Mouse (Mus musculus) embryonic facial prominence, embryonic 10.5 days (tissue): Measurements from ENCODE around the gene Morn5. TPM values are rescaled to one million over a fixed set of nuclear protein-coding genes. Genes with fewer than 3 reads are reported as not detected.

Source experiments
- DNase-seq: peaks from one replicate; pipeline ENCODE4 v3.0.0-alpha.2; 2017; ENCODE audit warnings: low spot score
- H3K27ac ChIP-seq: fragments of 300-500 bp; sonication (generic); replicated peaks from 2 replicates; pipeline ENCODE4 v1.5.1; 2016; ENCODE audit warnings: mild to moderate bottlenecking
- H3K27me3 ChIP-seq: fragments of 300-500 bp; sonication (generic); replicated peaks from 2 replicates; pipeline ENCODE4 v1.6.1; 2016; ENCODE audit warnings: low read depth, mild to moderate bottlenecking; ENCODE audit not compliant: poor library complexity, severe bottlenecking
- H3K36me3 ChIP-seq: fragments of 300-500 bp; sonication (generic); replicated peaks from 2 replicates; pipeline ENCODE4 v1.6.1; 2016; ENCODE audit warnings: mild to moderate bottlenecking, moderate library complexity
- H3K4me1 ChIP-seq: fragments of 300-500 bp; sonication (generic); 2 replicates; pipeline ENCODE4 v1.6.1; 2016
- H3K4me3 ChIP-seq: fragments of 300-500 bp; sonication (generic); 2 replicates; pipeline ENCODE4 v1.5.1; 2016; ENCODE audit warnings: mild to moderate bottlenecking, moderate library complexity
- H3K9me3 ChIP-seq: fragments of 300-500 bp; sonication (generic); 2 replicates; pipeline ENCODE4 v1.6.1; 2016; ENCODE audit warnings: mild to moderate bottlenecking
- WGBS: fragments of 180-500 bp; shearing (Covaris S2); methylation state at CpG from one replicate; pipeline ENCODE4 v1.1.7; 2016; 5-methylcytosine and 5-hydroxymethylcytosine counted together
- polyA plus RNA-seq: library from polyadenylated mRNA; unstranded; fragments of >200 nt; fragmentation: Nextera tagmentation; extraction: Ambion mirVana; gene quantifications from 2 replicates; pipeline ENCODE4 v1.2.1, GENCODE M21; 2016

Gene Morn5
- polyA plus RNA-seq, 1 experiment from 2014 or later: 0.29 TPM

- Histone ChIP-seq H3K4me3 (peak overlapping the region; percentile 38; the same call in 1 of the 2 replicates), H3K27me3 (peaks cover 100% of the 10 kb centered on the region), H3K27ac (no peak overlapping the region), H3K9me3 (no peaks in the 10 kb centered on the region), H3K4me1 (peaks cover 38% of the 10 kb centered on the region), H3K36me3 (0 out of 2 replicates have a peak, but pooled peaks cover 3% of the 10 kb centered on the region)
- DNase-seq: no peak
- WGBS: 2% methylated on average over 5 of the region's 5 CpGs
Measured at GRCm38 (mm10) chr2:36098021-36098420, 48.8 kb downstream of the Morn5 start.

- Histone ChIP-seq H3K9me3 (no peaks in the 10 kb centered on the region), H3K4me1 (peaks cover 48% of the 10 kb centered on the region), H3K4me3 (peak overlapping the region; percentile 34; the same call in 1 of the 2 replicates), H3K27me3 (peaks cover 100% of the 10 kb centered on the region), H3K27ac (peak overlapping the region; percentile 57; the same call in 1 of the 2 replicates), H3K36me3 (0 out of 2 replicates have a peak, but pooled peaks cover 3% of the 10 kb centered on the region)
- 5% methylated on average over 6 of the region's 6 CpGs for WGBS
- no peak for DNase-seq
Measured at GRCm38 (mm10) chr2:36099739-36100138, 50.5 kb downstream of the Morn5 start.

- peak; percentile 48 for DNase-seq
- 2% methylated on average over 28 of the region's 28 CpGs for WGBS
- H3K27ac ChIP-seq: peak overlapping the region; percentile 91
- no peaks in the 10 kb centered on the region for H3K9me3 ChIP-seq
- peak overlapping the region; percentile 70 for H3K4me3 ChIP-seq
- H3K36me3 ChIP-seq: 0 out of 2 replicates have a peak, but pooled peaks cover 3% of the 10 kb centered on the region
- H3K4me1 ChIP-seq: peaks cover 60% of the 10 kb centered on the region
- peaks cover 100% of the 10 kb centered on the region for H3K27me3 ChIP-seq
Measured at GRCm38 (mm10) chr2:36101866-36102558, 52.8 kb downstream of the Morn5 start.

GRCm38 (mm10) chr2:36102559-36102946 lies 53.3 kb downstream of the Morn5 start:
- Histone ChIP-seq H3K27ac (peak overlapping the region; percentile 91), H3K36me3 (0 out of 2 replicates have a peak, but pooled peaks cover 3% of the 10 kb centered on the region), H3K27me3 (peaks cover 100% of the 10 kb centered on the region), H3K4me1 (peaks cover 61% of the 10 kb centered on the region), H3K9me3 (no peaks in the 10 kb centered on the region), H3K4me3 (peak overlapping the region; percentile 70)
- WGBS: under 1% methylated on average over 21 of the region's 21 CpGs
- peak; percentile 75 for DNase-seq

- under 1% methylated on average over 21 of the region's 21 CpGs for WGBS
- Histone ChIP-seq H3K4me3 (peak overlapping the region; percentile 70), H3K4me1 (peaks cover 66% of the 10 kb centered on the region), H3K27me3 (peaks cover 100% of the 10 kb centered on the region), H3K9me3 (no peaks in the 10 kb centered on the region), H3K36me3 (0 out of 2 replicates have a peak, but pooled peaks cover 3% of the 10 kb centered on the region), H3K27ac (peak overlapping the region; percentile 91)
- no peak for DNase-seq
Measured at GRCm38 (mm10) chr2:36103069-36103554, 53.9 kb downstream of the Morn5 start.

- peak overlapping the region; percentile 70 for H3K4me3 ChIP-seq
- peaks cover 100% of the 10 kb centered on the region for H3K27me3 ChIP-seq
- H3K27ac ChIP-seq: peak overlapping the region; percentile 91
- H3K36me3 ChIP-seq: 0 out of 2 replicates have a peak, but pooled peaks cover 3% of the 10 kb centered on the region
- no peaks in the 10 kb centered on the region for H3K9me3 ChIP-seq
- H3K4me1 ChIP-seq: peaks cover 67% of the 10 kb centered on the region
- WGBS: under 1% methylated on average over 38 of the region's 38 CpGs
- peak; percentile 74 for DNase-seq
Measured at GRCm38 (mm10) chr2:36103555-36104367, 54.5 kb downstream of the Morn5 start.

- peak overlapping the region; percentile 91 for H3K27ac ChIP-seq
- peak; percentile 67 for DNase-seq
Measured at GRCm38 (mm10) chr2:36104436-36104955, 55.2 kb downstream of the Morn5 start.

GRCm38 (mm10) chr2:36104956-36105741 lies 55.9 kb downstream of the Morn5 start, which contains the start of gene Lhx6:
Gene Lhx6, minus strand, starts transcription at chr2:36105408.
- H3K27me3 ChIP-seq: peaks cover 100% of the 10 kb centered on the region
- H3K36me3 ChIP-seq: 0 out of 2 replicates have a peak, but pooled peaks cover 3% of the 10 kb centered on the region
- peak; percentile 67 for DNase-seq
- peaks cover 71% of the 10 kb centered on the region for H3K4me1 ChIP-seq
- no peaks in the 10 kb centered on the region for H3K9me3 ChIP-seq
- peak within 1 kb of the TSS; percentile 70 for H3K4me3 ChIP-seq
- H3K27ac ChIP-seq: peak within 1 kb of the TSS; percentile 91
- WGBS: under 1% methylated on average over 58 of the region's 58 CpGs

More at GRCm38 (mm10) chr2:36104436-36104955, 55.2 kb downstream of the Morn5 start:
- H3K4me3 ChIP-seq: peak overlapping the region; percentile 70
- H3K36me3 ChIP-seq: 0 out of 2 replicates have a peak, but pooled peaks cover 3% of the 10 kb centered on the region
- H3K4me1 ChIP-seq: peaks cover 72% of the 10 kb centered on the region
- H3K9me3 ChIP-seq: no peaks in the 10 kb centered on the region
- under 1% methylated on average over 32 of the region's 32 CpGs for WGBS
- H3K27me3 ChIP-seq: peaks cover 100% of the 10 kb centered on the region

GRCm38 (mm10) chr2:36108615-36109014 lies 59.4 kb downstream of the Morn5 start:
- Histone ChIP-seq H3K4me1 (peaks cover 47% of the 10 kb centered on the region), H3K27ac (no peak overlapping the region), H3K4me3 (0 out of 2 replicates have a peak overlapping the region, but pooled peaks have one; percentile 8), H3K27me3 (peaks cover 75% of the 10 kb centered on the region), H3K9me3 (no peaks in the 10 kb centered on the region), H3K36me3 (no peaks in the 10 kb centered on the region)
- peak; percentile 74 for DNase-seq
- WGBS: 3% methylated on average over 7 of the region's 7 CpGs

GRCm38 (mm10) chr2:36112632-36113031 lies 63.4 kb downstream of the Morn5 start:
- 71% methylated on average over 3 of the region's 3 CpGs for WGBS
- peaks cover 27% of the 10 kb centered on the region for H3K36me3 ChIP-seq
- H3K4me1 ChIP-seq: peaks cover 22% of the 10 kb centered on the region
- H3K27me3 ChIP-seq: peaks cover 34% of the 10 kb centered on the region
- no peak for DNase-seq
- no peak overlapping the region for H3K27ac ChIP-seq
- H3K4me3 ChIP-seq: no peak overlapping the region
- no peaks in the 10 kb centered on the region for H3K9me3 ChIP-seq

GRCm38 (mm10) chr2:36126795-36127429 lies 77.7 kb downstream of the Morn5 start:
- 92% methylated on average over 9 of the region's 9 CpGs for WGBS
- Histone ChIP-seq H3K4me1 (peaks cover 16% of the 10 kb centered on the region), H3K36me3 (peaks cover 95% of the 10 kb centered on the region), H3K9me3 (no peaks in the 10 kb centered on the region), H3K27ac (no peak overlapping the region), H3K27me3 (no peaks in the 10 kb centered on the region), H3K4me3 (no peak overlapping the region)
- DNase-seq: no peak
